Mouse (Mus musculus) megakaryocyte, embryonic 14.5 days (primary cell): ENCODE measurements around the gene Serhl.

Experiments
- FLI1 ChIP-seq: IDR thresholded peaks from 2 replicates; pipeline ENCODE4 v1.6.1; 2012; ENCODE audit warnings: low read length, inconsistent platforms, mixed read lengths
- GATA1 ChIP-seq: IDR thresholded peaks from 3 replicates; pipeline ENCODE4 v1.6.1; 2012; ENCODE audit warnings: mixed read lengths, low read length, inconsistent platforms, borderline replicate concordance

- no peak for TF ChIP-seq GATA1
- no peak for TF ChIP-seq FLI1
These were observed 69.4 kb downstream of the Serhl start for GRCm38 (mm10) chr15:83158587-83159160.
